Mouse (Mus musculus) stomach, postnatal 0 days (tissue): ENCODE results near the gene Soat1.

Source experiments
- CTCF ChIP-seq: IDR thresholded peaks from 2 replicates; pipeline ENCODE4 v1.5.1; 2016; ENCODE audit warnings: antibody characterized with exemption, low read depth, mild to moderate bottlenecking, moderate library complexity
- EP300 ChIP-seq: optimal IDR thresholded peaks from 2 replicates; pipeline ENCODE3; 2016; ENCODE audit warnings: antibody characterized with exemption

DNA sequence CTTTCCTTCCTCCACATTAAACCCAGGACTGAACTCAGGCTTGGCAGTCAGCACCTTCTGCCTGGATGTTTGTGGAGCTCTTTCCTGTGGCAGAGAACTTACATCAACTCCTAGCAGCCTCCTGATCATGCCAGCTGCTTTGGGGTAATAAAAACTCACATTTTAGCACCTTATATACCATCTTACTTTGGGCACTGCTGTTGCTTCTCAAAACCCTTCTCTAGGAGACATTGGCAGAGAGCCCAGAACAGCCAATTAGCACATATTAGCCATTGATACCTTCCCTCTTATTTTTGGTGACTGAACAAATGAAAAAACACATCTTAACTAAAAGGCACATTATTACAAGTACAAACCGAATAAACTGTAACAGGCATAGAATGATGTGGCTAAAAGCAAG, 29.1 kb downstream of the Soat1 start:
- TF ChIP-seq CTCF: no peak
- TF ChIP-seq EP300: no peak
